Mouse (Mus musculus): Measurements from ENCODE around the gene Defa34. TPM values are rescaled to one million over a fixed set of nuclear protein-coding genes. Genes with fewer than 3 reads are reported as not detected.
"Not testable (repeated sequence)": the region's sequence is repeated elsewhere in the genome, so short reads cannot be mapped to it uniquely, and the experiment has no call there.

Defa34 gene
- not detected in 2 replicates for total RNA-seq (2012; rRNA removed)

DNA sequence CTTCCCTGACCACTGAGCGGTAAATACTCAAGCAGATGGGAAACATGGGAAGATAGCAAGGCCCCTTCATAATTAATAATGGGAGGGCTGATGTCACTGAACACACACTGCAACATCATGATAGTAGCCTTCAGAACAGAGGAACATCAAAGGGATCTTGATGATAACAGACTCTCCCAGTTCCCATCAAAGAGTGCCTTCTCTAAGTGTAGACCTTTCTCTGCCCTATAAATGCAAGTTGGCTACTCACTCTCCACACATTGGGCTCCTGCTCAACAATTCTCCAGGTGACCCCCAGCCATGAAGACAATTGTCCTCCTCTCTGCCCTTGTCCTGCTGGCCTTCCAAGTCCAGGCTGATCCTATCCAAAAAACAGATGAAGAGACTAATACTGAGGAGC lies at the start of gene Defa34:
Gene Defa34 (plus strand): TSS at position 301 of the 400 bp plus-strand sequence.
- H3K4me1 ChIP-seq (ENCODE audit: control insufficient read depth in 2 of 2, insufficient read depth in 2 of 2, low read length in 2 of 2, poor library complexity in 1 of 2); H3K27ac ChIP-seq (ENCODE audit: insufficient read depth, low read depth, low read length, poor library complexity, severe bottlenecking); H3K9me3 ChIP-seq (ENCODE audit: control insufficient read depth, insufficient read depth, low read depth, low read length); DNase-seq (ENCODE audit: low read depth, low spot score); H3K9ac ChIP-seq (ENCODE audit: insufficient read depth, low read depth, low read length, poor library complexity, severe bottlenecking); H3K4me3 ChIP-seq (ENCODE audit: insufficient read depth in 1 of 2, low read depth in 1 of 2, low read length in 2 of 2, poor library complexity in 1 of 2, severe bottlenecking in 1 of 2); H3K36me3 ChIP-seq (ENCODE audit: control insufficient read depth, insufficient read depth, low read length, poor library complexity, severe bottlenecking); in situ Hi-C loops (cut with MboI; ENCODE audit: low sequenced_read_pairs in 2 of 2, unreplicated experiment in 2 of 2): not testable (repeated sequence)

DNA sequence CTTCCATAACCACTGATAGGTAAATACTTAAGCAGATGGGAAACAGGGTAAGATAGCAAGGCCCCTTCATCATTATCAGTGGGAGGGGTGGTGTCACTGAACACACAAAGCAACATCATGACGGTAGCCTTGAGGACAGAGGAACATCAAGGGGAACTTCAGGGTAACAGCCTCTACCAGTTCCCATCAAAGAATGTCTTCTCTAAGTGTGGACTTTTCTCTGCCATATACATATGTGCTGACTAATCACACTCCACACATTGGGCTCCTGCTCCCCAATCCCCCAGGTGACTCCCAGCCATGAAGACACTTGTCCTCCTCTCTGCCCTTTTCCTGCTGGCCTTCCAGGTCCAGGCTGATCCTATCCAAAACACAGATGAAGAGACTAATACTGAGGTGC lies 47.7 kb upstream of the Defa34 start, which contains the start of gene Defa26:
Gene Defa26 (plus strand): TSS at position 301 of the 400 bp plus-strand sequence.
- H3K9me3 ChIP-seq (ENCODE audit: control insufficient read depth, insufficient read depth, low read depth, low read length); H3K27ac ChIP-seq (ENCODE audit: insufficient read depth, low read depth, low read length, poor library complexity, severe bottlenecking); H3K4me3 ChIP-seq (ENCODE audit: insufficient read depth in 1 of 2, low read depth in 1 of 2, low read length in 2 of 2, poor library complexity in 1 of 2, severe bottlenecking in 1 of 2); H3K36me3 ChIP-seq (ENCODE audit: control insufficient read depth, insufficient read depth, low read length, poor library complexity, severe bottlenecking); H3K9ac ChIP-seq (ENCODE audit: insufficient read depth, low read depth, low read length, poor library complexity, severe bottlenecking); DNase-seq (ENCODE audit: low read depth, low spot score); in situ Hi-C loops (cut with MboI; ENCODE audit: low sequenced_read_pairs in 2 of 2, unreplicated experiment in 2 of 2); H3K4me1 ChIP-seq (ENCODE audit: control insufficient read depth in 2 of 2, insufficient read depth in 2 of 2, low read length in 2 of 2, poor library complexity in 1 of 2): not testable (repeated sequence)

DNA sequence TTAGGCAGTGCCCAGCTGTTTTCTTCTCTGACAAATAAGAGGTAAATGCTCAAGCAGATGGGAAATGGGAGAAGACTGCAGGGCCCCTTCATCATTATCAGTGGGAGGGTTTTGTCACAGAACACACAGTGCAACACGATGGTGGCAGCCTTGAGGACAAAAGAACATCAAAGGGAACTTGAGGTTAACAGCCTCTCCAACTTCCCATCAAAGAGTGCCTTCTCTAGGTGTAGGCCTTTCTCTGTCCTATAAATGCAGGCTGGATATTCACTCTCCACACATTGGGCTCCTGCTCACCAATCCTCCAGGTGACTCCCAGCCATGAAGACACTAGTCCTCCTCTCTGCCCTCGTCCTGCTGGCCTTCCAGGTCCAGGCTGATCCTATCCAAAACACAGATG lies 10.1 kb upstream of the Defa34 start, which contains the start of gene Defa17:
Gene Defa17 (plus strand): TSS at position 301 of the 400 bp plus-strand sequence.
- DNase-seq (ENCODE audit: low read depth, low spot score); H3K9me3 ChIP-seq (ENCODE audit: control insufficient read depth, insufficient read depth, low read depth, low read length); H3K9ac ChIP-seq (ENCODE audit: insufficient read depth, low read depth, low read length, poor library complexity, severe bottlenecking); H3K36me3 ChIP-seq (ENCODE audit: control insufficient read depth, insufficient read depth, low read length, poor library complexity, severe bottlenecking); in situ Hi-C loops (cut with MboI; ENCODE audit: low sequenced_read_pairs in 2 of 2, unreplicated experiment in 2 of 2); H3K4me1 ChIP-seq (ENCODE audit: control insufficient read depth in 2 of 2, insufficient read depth in 2 of 2, low read length in 2 of 2, poor library complexity in 1 of 2); H3K27ac ChIP-seq (ENCODE audit: insufficient read depth, low read depth, low read length, poor library complexity, severe bottlenecking); H3K4me3 ChIP-seq (ENCODE audit: insufficient read depth in 1 of 2, low read depth in 1 of 2, low read length in 2 of 2, poor library complexity in 1 of 2, severe bottlenecking in 1 of 2): not testable (repeated sequence)

DNA sequence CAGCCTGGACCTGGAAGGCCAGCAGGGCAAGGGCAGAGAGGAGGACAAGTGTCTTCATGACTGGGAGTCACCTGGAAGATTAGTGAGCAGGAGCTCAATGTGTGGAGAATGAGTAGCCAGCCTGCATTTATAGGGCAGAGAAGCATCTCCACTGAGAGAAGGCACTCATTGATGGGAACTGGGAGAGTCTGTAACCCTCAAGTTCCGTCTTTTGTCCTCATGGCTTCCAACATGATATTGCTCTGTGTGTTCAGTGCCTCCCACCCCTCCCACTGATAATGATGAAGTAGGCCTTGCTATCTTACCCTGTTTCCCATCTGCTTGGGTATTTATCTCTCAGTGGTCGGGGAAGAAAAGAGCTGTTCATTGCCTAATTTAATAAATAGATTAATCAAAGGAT lies 37.9 kb downstream of the Defa34 start, which contains the start of gene AY761184:
Gene AY761184 (minus strand): TSS at position 101 of the 400 bp plus-strand sequence.
- H3K9ac ChIP-seq (ENCODE audit: insufficient read depth, low read depth, low read length, poor library complexity, severe bottlenecking); H3K9me3 ChIP-seq (ENCODE audit: control insufficient read depth, insufficient read depth, low read depth, low read length); H3K4me3 ChIP-seq (ENCODE audit: insufficient read depth in 1 of 2, low read depth in 1 of 2, low read length in 2 of 2, poor library complexity in 1 of 2, severe bottlenecking in 1 of 2); H3K36me3 ChIP-seq (ENCODE audit: control insufficient read depth, insufficient read depth, low read length, poor library complexity, severe bottlenecking); in situ Hi-C loops (cut with MboI; ENCODE audit: low sequenced_read_pairs in 2 of 2, unreplicated experiment in 2 of 2); DNase-seq (ENCODE audit: low read depth, low spot score); H3K27ac ChIP-seq (ENCODE audit: insufficient read depth, low read depth, low read length, poor library complexity, severe bottlenecking); H3K4me1 ChIP-seq (ENCODE audit: control insufficient read depth in 2 of 2, insufficient read depth in 2 of 2, low read length in 2 of 2, poor library complexity in 1 of 2): not testable (repeated sequence)

Other genes with a start within 250 kb of the Defa34 start
- gene Defa36, start 238.4 kb upstream of the Defa34 start, total RNA-seq (2012; rRNA removed): not detected in 2 replicates
- not detected in 2 replicates for gene Gm7849, start 209.2 kb upstream of the Defa34 start, total RNA-seq (2012; rRNA removed)
- not detected in 2 replicates for gene Defa20, start 156.5 kb upstream of the Defa34 start, total RNA-seq (2012; rRNA removed)
- gene Defa32, start 136.8 kb upstream of the Defa34 start, total RNA-seq (2012; rRNA removed): not detected in 2 replicates
- gene Defa37, start 100.4 kb upstream of the Defa34 start, total RNA-seq (2012; rRNA removed): not detected in 2 replicates
- not detected in 2 replicates for gene Defa28, start 82.8 kb upstream of the Defa34 start, total RNA-seq (2012; rRNA removed)
- not detected in 2 replicates for gene Gm7861, start 71.3 kb upstream of the Defa34 start, total RNA-seq (2012; rRNA removed)
- gene Defa26, start 47.6 kb upstream of the Defa34 start, total RNA-seq (2012; rRNA removed): not detected in 2 replicates
- gene Defa17, start 10.0 kb upstream of the Defa34 start, total RNA-seq (2012; rRNA removed): not detected in 2 replicates
- not detected in 2 replicates for gene AY761184, start 37.8 kb downstream of the Defa34 start, total RNA-seq (2012; rRNA removed)
- not detected in 2 replicates for gene Defa24, start 68.7 kb downstream of the Defa34 start, total RNA-seq (2012; rRNA removed)
- gene Defb50, start 157.7 kb downstream of the Defa34 start, total RNA-seq (2012; rRNA removed): not detected in 2 replicates
- gene Defb2, start 174.1 kb downstream of the Defa34 start, total RNA-seq (2012; rRNA removed): not detected in 2 replicates
- gene Defb10, start 193.1 kb downstream of the Defa34 start, total RNA-seq (2012; rRNA removed): not detected in 2 replicates
- not detected in 2 replicates for gene Defb9, start 219.6 kb downstream of the Defa34 start, total RNA-seq (2012; rRNA removed)
- gene Defb11, start 240.6 kb downstream of the Defa34 start, total RNA-seq (2012; rRNA removed): not detected in 2 replicates